Mouse (Mus musculus) forebrain, embryonic 12.5 days (tissue): ENCODE data around the gene Cdh22. TPM values are rescaled to one million over a fixed set of nuclear protein-coding genes. Genes with fewer than 3 reads are reported as not detected.
A peak's percentile ranks its signal among the peaks of the same experiment; 100 is the strongest.

Experiments
- ATAC-seq: fragments of 200-750 bp; cut with Nextera tagmentation; 2 replicates; pipeline ENCODE4 v1.8.0; 2017; ENCODE audit warnings: moderate TSS enrichment; ENCODE audit not compliant: low FRiP score
- H3K27ac ChIP-seq: fragments of 300-500 bp; sonication (generic); 2 replicates; pipeline ENCODE4 v1.5.1; 2016; ENCODE audit warnings: mild to moderate bottlenecking
- H3K27me3 ChIP-seq: fragments of 300-500 bp; sonication (generic); 2 replicates; pipeline ENCODE4 v1.6.1; 2016; ENCODE audit warnings: mild to moderate bottlenecking
- H3K36me3 ChIP-seq: fragments of 300-500 bp; sonication (generic); replicated peaks from 2 replicates; pipeline ENCODE4 v1.6.1; 2016; ENCODE audit warnings: mild to moderate bottlenecking
- H3K4me1 ChIP-seq: fragments of 300-500 bp; sonication (generic); 2 replicates; pipeline ENCODE4 v1.6.1; 2016
- H3K4me2 ChIP-seq: fragments of 300-500 bp; sonication (generic); 2 replicates; pipeline ENCODE4 v1.6.1; 2016; ENCODE audit warnings: mild to moderate bottlenecking, moderate library complexity
- H3K4me3 ChIP-seq: fragments of 300-500 bp; sonication (generic); replicated peaks from 2 replicates; pipeline ENCODE4 v1.5.1; 2016; ENCODE audit warnings: mild to moderate bottlenecking
- H3K9ac ChIP-seq: fragments of 300-500 bp; sonication (generic); 2 replicates; pipeline ENCODE4 v1.6.1; 2016; ENCODE audit warnings: mild to moderate bottlenecking
- H3K9me3 ChIP-seq: fragments of 300-500 bp; sonication (generic); 2 replicates; pipeline ENCODE4 v1.6.1; 2016
- WGBS: fragments of 180-500 bp; shearing (Covaris S2); methylation state at CpG from one replicate; pipeline ENCODE4 v1.1.7; 2016; 5-methylcytosine and 5-hydroxymethylcytosine counted together
- polyA plus RNA-seq: library from polyadenylated mRNA; unstranded; fragments of >200 nt; fragmentation: Nextera tagmentation; extraction: Ambion mirVana; gene quantifications from 2 replicates; pipeline ENCODE4 v1.2.1, GENCODE M21; 2016

Gene Cdh22
- polyA plus RNA-seq, 1 experiment from 2014 or later, result 10.6 TPM

DNA sequence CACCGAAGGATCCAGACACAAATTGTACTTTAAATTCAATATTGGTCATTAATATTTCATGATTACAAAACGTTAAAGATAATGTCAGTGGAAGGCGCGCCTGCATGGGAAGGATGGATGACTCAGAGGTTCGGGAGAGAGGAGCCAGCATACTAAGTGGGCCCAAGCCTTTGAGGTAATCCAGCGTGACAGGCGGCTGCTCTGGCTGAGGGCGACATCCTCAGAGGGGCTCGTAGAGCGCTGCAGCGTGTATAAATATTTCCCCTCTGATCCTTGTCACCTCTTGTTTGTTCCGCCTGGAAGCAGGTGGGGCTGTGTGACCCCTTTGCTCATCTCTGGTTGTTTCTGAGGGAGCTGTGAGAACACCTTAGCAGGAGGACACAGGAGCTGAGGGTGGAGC, 103.2 kb downstream of the Cdh22 start:
- Histone ChIP-seq H3K9me3 (no peaks in the 10 kb centered on the region), H3K4me2 (no peak overlapping the region), H3K36me3 (no peaks in the 10 kb centered on the region; the same call in 1 of the 2 replicates), H3K9ac (peak overlapping the region; percentile 0; the same call in 1 of the 2 replicates), H3K4me3 (no peak overlapping the region), H3K27me3 (no peaks in the 10 kb centered on the region; the same call in none of the 2 replicates), H3K27ac (no peak overlapping the region), H3K4me1 (peaks cover 91% of the 10 kb centered on the region)
- ATAC-seq, result no peak
- 31% methylated on average over 12 of the region's 12 CpGs for WGBS

- Histone ChIP-seq H3K27me3 (peaks cover 7% of the 10 kb centered on the region), H3K4me1 (peaks cover 76% of the 10 kb centered on the region), H3K9ac (no peak overlapping the region), H3K9me3 (no peaks in the 10 kb centered on the region), H3K4me3 (no peak overlapping the region), H3K36me3 (no peaks in the 10 kb centered on the region), H3K4me2 (no peak overlapping the region), H3K27ac (no peak overlapping the region)
- WGBS, result 38% methylated on average over 4 of the region's 4 CpGs
- ATAC-seq, result peak; percentile 9; the same call in 1 of the 2 replicates
Measured at GRCm38 (mm10) chr2:165129189-165129588, 105.5 kb downstream of the Cdh22 start.

DNA sequence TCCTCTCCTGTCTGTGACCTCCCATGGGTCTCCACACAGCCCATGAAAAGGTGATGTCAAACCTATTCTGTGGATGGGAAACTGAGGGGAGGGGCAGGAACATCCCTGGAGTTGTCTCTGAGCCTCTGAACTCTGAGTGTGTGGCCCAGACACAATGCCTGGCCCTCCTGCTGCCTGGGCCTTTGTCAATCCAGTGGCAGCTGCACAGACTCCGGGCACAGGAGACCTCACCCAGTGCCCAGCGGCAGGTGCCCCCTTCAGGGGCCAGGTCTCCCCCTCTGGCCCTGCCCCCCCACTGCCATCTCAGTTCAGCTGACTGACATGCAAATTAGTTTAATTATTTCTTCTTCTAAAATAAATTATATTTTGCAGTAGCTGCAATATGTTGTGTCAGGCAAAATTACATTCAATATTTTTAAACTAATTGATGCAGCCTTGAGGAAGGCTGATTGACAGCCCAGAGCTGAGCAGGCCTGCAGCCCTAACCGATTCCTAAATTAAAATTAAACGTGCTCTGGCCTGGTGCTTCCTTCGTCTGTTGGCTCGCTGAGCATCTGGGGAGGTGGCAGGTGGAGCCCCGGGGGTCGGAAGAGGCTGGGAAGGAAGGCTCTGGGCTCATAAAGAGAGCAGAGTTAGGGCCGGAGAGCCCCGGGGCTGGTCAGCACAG, 107.6 kb downstream of the Cdh22 start:
- Histone ChIP-seq H3K9ac (0 out of 2 replicates have a peak overlapping the region, but pooled peaks have one; percentile 12), H3K4me3 (no peak overlapping the region), H3K9me3 (no peaks in the 10 kb centered on the region), H3K4me1 (peaks cover 54% of the 10 kb centered on the region), H3K27me3 (peaks cover 7% of the 10 kb centered on the region), H3K27ac (peak overlapping the region; percentile 83), H3K36me3 (no peaks in the 10 kb centered on the region; the same call in 1 of the 2 replicates), H3K4me2 (no peak overlapping the region)
- 19% methylated on average over 10 of the region's 10 CpGs for WGBS
- ATAC-seq, result peak; percentile 37; the same call in 1 of the 2 replicates

DNA sequence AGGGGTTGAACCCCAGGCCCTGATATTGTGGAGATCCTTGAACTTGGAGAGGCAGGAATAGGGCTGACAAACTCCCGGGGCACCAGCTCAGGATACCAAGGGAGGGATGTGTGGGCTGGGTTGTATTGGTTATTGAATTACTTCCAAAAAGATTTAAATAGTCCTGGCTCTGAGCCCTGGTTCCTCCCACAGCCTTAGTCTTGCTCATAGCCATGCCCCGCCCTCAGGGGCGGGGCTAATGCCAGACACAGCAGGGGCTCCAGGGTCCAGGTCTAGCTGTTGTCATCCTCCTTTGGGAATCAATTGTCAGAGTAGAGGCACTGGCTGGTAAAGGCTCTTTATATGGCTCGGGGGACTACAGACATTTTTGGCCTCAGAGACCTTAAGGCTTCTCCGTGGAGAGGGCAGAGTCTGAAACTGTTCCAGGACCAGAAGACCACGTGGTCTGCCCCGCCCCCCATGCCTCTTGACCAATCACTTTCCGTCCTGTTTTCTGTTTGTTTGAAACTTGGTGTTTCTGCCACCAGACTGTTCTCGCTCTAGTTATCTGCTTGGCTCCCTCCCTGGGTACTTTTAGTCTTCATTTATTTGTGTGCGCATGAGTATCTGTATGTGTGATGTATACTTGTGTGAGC, 113.3 kb downstream of the Cdh22 start:
- 35% methylated on average over 10 of the region's 10 CpGs for WGBS
- Histone ChIP-seq H3K27ac (no peak overlapping the region), H3K4me3 (no peak overlapping the region), H3K27me3 (peaks cover 32% of the 10 kb centered on the region), H3K9ac (no peak overlapping the region), H3K36me3 (peaks cover 3% of the 10 kb centered on the region; the same call in 1 of the 2 replicates), H3K9me3 (no peaks in the 10 kb centered on the region), H3K4me2 (no peak overlapping the region), H3K4me1 (peaks cover 42% of the 10 kb centered on the region)
- 0 out of 2 replicates have a peak, but pooled peaks have one; percentile 19 for ATAC-seq

- 85% methylated on average over 9 of the region's 9 CpGs for WGBS
- H3K9ac ChIP-seq, result no peak overlapping the region
- H3K4me1 ChIP-seq, result peaks cover 37% of the 10 kb centered on the region
- no peak overlapping the region for H3K4me2 ChIP-seq
- H3K9me3 ChIP-seq, result no peaks in the 10 kb centered on the region
- H3K36me3 ChIP-seq, result peaks cover 3% of the 10 kb centered on the region; the same call in 1 of the 2 replicates
- ATAC-seq, result no peak
- H3K27ac ChIP-seq, result no peak overlapping the region
- no peak overlapping the region for H3K4me3 ChIP-seq
- H3K27me3 ChIP-seq, result peaks cover 33% of the 10 kb centered on the region
Measured at GRCm38 (mm10) chr2:165120765-165121164, 113.9 kb downstream of the Cdh22 start.

- H3K27me3 ChIP-seq, result peaks cover 86% of the 10 kb centered on the region
- no peak overlapping the region for H3K4me2 ChIP-seq
- H3K9ac ChIP-seq, result no peak overlapping the region
- H3K4me3 ChIP-seq, result no peak overlapping the region
- WGBS, result 16% methylated on average over 11 of the region's 11 CpGs
- H3K9me3 ChIP-seq, result no peaks in the 10 kb centered on the region
- no peak overlapping the region for H3K27ac ChIP-seq
- H3K36me3 ChIP-seq, result no peaks in the 10 kb centered on the region
- peak; percentile 54 for ATAC-seq
- H3K4me1 ChIP-seq, result peaks cover 31% of the 10 kb centered on the region
Measured at GRCm38 (mm10) chr2:165113733-165114132, 120.9 kb downstream of the Cdh22 start.

- peaks cover 29% of the 10 kb centered on the region for H3K4me1 ChIP-seq
- no peaks in the 10 kb centered on the region for H3K36me3 ChIP-seq
- peaks cover 94% of the 10 kb centered on the region for H3K27me3 ChIP-seq
- H3K9ac ChIP-seq, result no peak overlapping the region
- H3K4me3 ChIP-seq, result peak overlapping the region; percentile 17
- peak; percentile 66 for ATAC-seq
- H3K27ac ChIP-seq, result no peak overlapping the region
- under 1% methylated on average over 51 of the region's 54 CpGs for WGBS
- H3K9me3 ChIP-seq, result no peaks in the 10 kb centered on the region
- H3K4me2 ChIP-seq, result peak overlapping the region; percentile 33
Measured at GRCm38 (mm10) chr2:165112149-165112548, 122.5 kb downstream of the Cdh22 start.

DNA sequence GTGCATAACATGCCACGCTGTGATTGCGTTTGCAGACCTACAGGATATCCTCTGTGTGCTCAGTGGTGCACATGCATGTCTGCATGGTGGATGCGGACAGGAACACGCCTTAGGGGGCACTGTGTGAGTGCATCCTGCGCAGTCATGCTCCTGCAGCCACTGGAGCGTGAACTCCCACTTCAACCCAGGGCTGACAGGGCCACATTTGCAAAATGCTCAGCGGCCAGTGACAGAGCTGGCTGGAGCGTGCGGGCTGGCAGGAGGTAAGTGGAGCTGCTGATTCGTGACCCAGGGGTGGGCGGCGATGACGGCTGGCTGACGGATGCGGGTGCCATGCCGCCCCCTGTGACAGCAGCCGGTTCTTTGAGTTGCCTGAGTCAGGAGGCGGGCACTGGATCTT, 128.1 kb downstream of the Cdh22 start:
- H3K27ac ChIP-seq, result 0 out of 2 replicates have a peak overlapping the region, but pooled peaks have one; percentile 53

DNA sequence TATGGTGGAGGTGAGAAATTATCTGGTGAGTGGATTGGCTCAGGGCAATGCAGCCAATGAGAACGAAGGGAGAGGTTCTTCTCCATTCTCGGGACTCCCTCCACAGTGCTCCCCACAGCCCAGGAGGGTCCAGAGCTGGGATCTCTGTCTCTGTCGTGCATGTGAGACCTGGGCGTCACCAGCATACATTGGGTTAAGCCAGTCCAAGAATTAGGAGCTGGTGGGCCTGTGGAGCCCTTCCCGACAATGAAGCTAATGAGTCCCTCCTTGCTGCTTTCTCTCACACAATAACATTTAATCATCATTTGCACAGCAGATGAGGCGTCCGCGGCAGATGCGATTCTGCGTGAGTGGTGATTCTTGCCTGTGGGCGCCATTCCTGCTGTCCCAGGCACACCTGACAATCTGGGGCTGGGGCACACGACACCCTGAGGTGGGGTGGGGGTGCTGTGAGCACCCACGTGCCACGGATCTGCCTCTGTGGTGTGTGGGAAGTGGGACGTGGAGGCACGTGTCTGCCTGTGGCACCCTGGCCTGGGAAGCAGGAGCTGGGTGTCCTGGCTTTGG, 129.1 kb downstream of the Cdh22 start:
- Histone ChIP-seq H3K4me3 (no peak overlapping the region), H3K9me3 (no peaks in the 10 kb centered on the region), H3K4me1 (peaks cover 24% of the 10 kb centered on the region), H3K9ac (no peak overlapping the region), H3K36me3 (no peaks in the 10 kb centered on the region), H3K27ac (peak overlapping the region; percentile 65), H3K27me3 (peaks cover 64% of the 10 kb centered on the region), H3K4me2 (no peak overlapping the region; the same call in 1 of the 2 replicates)
- peak; percentile 21; the same call in 1 of the 2 replicates for ATAC-seq
- 44% methylated on average over 16 of the region's 16 CpGs for WGBS

More for the DNA sequence above, 128.1 kb downstream of the Cdh22 start:
- Histone ChIP-seq H3K36me3 (no peaks in the 10 kb centered on the region), H3K9ac (no peak overlapping the region), H3K27me3 (peaks cover 66% of the 10 kb centered on the region), H3K9me3 (no peaks in the 10 kb centered on the region), H3K4me3 (no peak overlapping the region), H3K4me1 (peaks cover 18% of the 10 kb centered on the region), H3K4me2 (peak overlapping the region; percentile 4; the same call in 1 of the 2 replicates)
- peak; percentile 59 for ATAC-seq
- WGBS, result 24% methylated on average over 18 of the region's 18 CpGs

GRCm38 (mm10) chr2:165102920-165103319, 131.7 kb downstream of the Cdh22 start:
- Histone ChIP-seq H3K4me3 (no peak overlapping the region), H3K4me1 (peaks cover 28% of the 10 kb centered on the region), H3K36me3 (no peaks in the 10 kb centered on the region), H3K4me2 (no peak overlapping the region), H3K9me3 (no peaks in the 10 kb centered on the region), H3K27ac (no peak overlapping the region), H3K27me3 (peaks cover 63% of the 10 kb centered on the region), H3K9ac (no peak overlapping the region)
- WGBS, result 87% methylated on average over 3 of the region's 3 CpGs
- no peak for ATAC-seq

DNA sequence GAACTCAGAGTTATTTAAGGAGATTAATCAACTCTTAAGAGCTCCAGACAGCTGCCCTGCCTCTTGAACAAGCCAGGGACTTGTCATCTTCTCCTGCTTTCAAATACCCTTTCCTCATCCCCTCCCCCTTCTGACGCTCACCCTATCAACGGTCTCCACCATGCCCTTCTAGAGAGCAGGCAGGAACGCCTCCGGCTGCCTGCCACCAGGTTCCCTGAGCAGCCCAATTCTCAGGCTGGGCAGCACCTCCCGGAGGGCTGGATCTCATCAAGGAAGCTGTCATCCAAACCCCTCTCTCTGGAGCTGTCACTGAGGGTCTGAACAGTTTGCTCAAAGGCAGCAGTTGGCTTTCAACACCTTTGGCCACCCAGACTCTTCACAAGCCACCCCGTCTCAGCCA, 133.9 kb downstream of the Cdh22 start:
- Histone ChIP-seq H3K36me3 (no peaks in the 10 kb centered on the region), H3K4me2 (no peak overlapping the region), H3K4me3 (no peak overlapping the region), H3K9ac (no peak overlapping the region), H3K9me3 (no peaks in the 10 kb centered on the region), H3K27me3 (peaks cover 65% of the 10 kb centered on the region), H3K4me1 (peaks cover 36% of the 10 kb centered on the region), H3K27ac (no peak overlapping the region)
- WGBS, result 9% methylated on average over 6 of the region's 6 CpGs
- ATAC-seq, result no peak

DNA sequence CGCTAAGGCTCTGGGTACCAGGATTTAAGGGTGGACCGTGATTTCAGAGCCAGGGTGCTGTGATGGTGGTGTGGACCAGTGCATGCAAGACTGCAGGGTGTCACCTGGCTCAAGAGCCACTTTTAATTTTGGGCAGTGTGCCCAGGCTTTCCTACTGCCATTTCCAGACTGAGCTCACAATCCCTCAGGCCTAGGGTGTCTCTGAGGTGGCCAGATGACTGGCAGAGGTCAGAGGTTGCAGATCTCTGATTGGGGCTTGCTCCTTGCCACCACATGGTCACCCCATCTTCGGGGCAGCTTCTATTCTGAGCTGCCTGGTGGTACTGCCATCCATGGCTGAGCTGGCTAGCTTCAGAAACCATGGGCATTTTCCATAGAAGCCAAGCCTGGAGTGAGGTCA, 135.8 kb downstream of the Cdh22 start:
- 89% methylated on average over 3 of the region's 3 CpGs for WGBS
- Histone ChIP-seq H3K27me3 (peaks cover 73% of the 10 kb centered on the region), H3K4me1 (peaks cover 41% of the 10 kb centered on the region), H3K9me3 (no peaks in the 10 kb centered on the region), H3K9ac (no peak overlapping the region), H3K4me3 (no peak overlapping the region), H3K36me3 (no peaks in the 10 kb centered on the region), H3K4me2 (no peak overlapping the region), H3K27ac (no peak overlapping the region)
- ATAC-seq, result no peak
